Mouse (Mus musculus) CH12.LX (cell line): ENCODE measurements at regions not wholly inside any gene's neighbourhood (a gene's known extent, or its start where the extent isn't known, plus 50 kb on each side); places are given as distances from the start of the nearest gene placed in this dataset.

ENCODE experiments used
- DNase-seq: peaks from one replicate; pipeline ENCODE4 v3.0.0-alpha.2; 2013; ENCODE audit errors: extremely low read depth
- H3K27ac ChIP-seq: 2 replicates; pipeline ENCODE4 v1.5.1; 2012; ENCODE audit warnings: low read depth, mild to moderate bottlenecking, control low read depth, moderate library complexity; ENCODE audit not compliant: insufficient read depth
- H3K27me3 ChIP-seq: replicated peaks from 2 replicates; pipeline ENCODE3; 2012; ENCODE audit warnings: inconsistent platforms
- H3K36me3 ChIP-seq, 2 experiments: replicated peaks in 1 of 2; 2 replicates each; pipeline versions ENCODE3 to v1.6.1; 2012; ENCODE audit warnings: inconsistent platforms in 1 of 2, low read length in 1 of 2, mild to moderate bottlenecking in 1 of 2, mixed read lengths in 1 of 2, moderate library complexity in 1 of 2; ENCODE audit not compliant: control insufficient read depth in 1 of 2, insufficient read depth in 1 of 2
- H3K4me1 ChIP-seq, 2 experiments: 2 replicates each; pipeline ENCODE4 v1.6.1; 2012; ENCODE audit warnings: inconsistent platforms in 1 of 2, moderate library complexity in 1 of 2; ENCODE audit not compliant: insufficient read depth in 2 of 2, control insufficient read depth in 1 of 2
- H3K4me2 ChIP-seq: 2 replicates; pipeline ENCODE4 v1.6.1; 2012; ENCODE audit warnings: low read depth, mild to moderate bottlenecking, control low read depth; ENCODE audit not compliant: poor library complexity, insufficient read depth, severe bottlenecking
- H3K4me3 ChIP-seq, 3 experiments: fragments of 150-350 bp in 1 of 3; sonication (generic) in 1 of 3; replicated peaks in 1 of 3; 2 replicates each; pipeline versions ENCODE3 to v1.5.1; 2011 to 2012; ENCODE audit warnings: low read depth in 2 of 3, low read length in 2 of 3, mild to moderate bottlenecking in 2 of 3, moderate library complexity in 2 of 3, control low read depth in 1 of 3, improper control_type of control experiment in 1 of 3, inconsistent platforms in 1 of 3, mixed read lengths in 1 of 3; ENCODE audit not compliant: poor library complexity in 1 of 3
- H3K79me2 ChIP-seq: replicated peaks from 2 replicates; pipeline ENCODE4 v1.6.1; 2012; ENCODE audit warnings: mild to moderate bottlenecking, moderate library complexity; ENCODE audit not compliant: control insufficient read depth, poor library complexity, insufficient read depth, severe bottlenecking; ENCODE audit errors: extremely low read depth
- H3K9ac ChIP-seq: 2 replicates; pipeline ENCODE4 v1.6.1; 2012; ENCODE audit warnings: low read depth, mild to moderate bottlenecking, control low read depth, moderate library complexity; ENCODE audit not compliant: insufficient read depth
- H3K9me3 ChIP-seq: replicated peaks from 2 replicates; pipeline ENCODE3; 2012; ENCODE audit warnings: low read length, inconsistent platforms, mixed read lengths
- CHD2 ChIP-seq: IDR thresholded peaks from 2 replicates; pipeline ENCODE4 v1.6.1; 2011; ENCODE audit warnings: low read length, improper control_type of control experiment
- E2F4 ChIP-seq: IDR thresholded peaks from 2 replicates; pipeline ENCODE4 v1.6.1; 2011; ENCODE audit warnings: low read depth, low read length, improper control_type of control experiment; ENCODE audit not compliant: insufficient replicate concordance
- EP300 ChIP-seq: IDR thresholded peaks from 2 replicates; pipeline ENCODE4 v1.6.1; 2011; ENCODE audit warnings: low read length, improper control_type of control experiment
- ETS1 ChIP-seq: conservative IDR thresholded peaks from 2 replicates; pipeline ENCODE4 v1.6.1; 2012; ENCODE audit warnings: low read depth, mild to moderate bottlenecking, inconsistent platforms, low read length, improper control_type of control experiment, moderate library complexity
- GABPA ChIP-seq: IDR thresholded peaks from 2 replicates; pipeline ENCODE4 v1.6.1; 2012; ENCODE audit warnings: low read depth, low read length, improper control_type of control experiment, inconsistent platforms; ENCODE audit not compliant: insufficient replicate concordance
- IRF4 ChIP-seq: IDR thresholded peaks from 2 replicates; pipeline ENCODE4 v1.6.1; 2014; ENCODE audit warnings: low read depth, mild to moderate bottlenecking, inconsistent platforms, low read length, improper control_type of control experiment
- JUND ChIP-seq: conservative IDR thresholded peaks from 2 replicates; pipeline ENCODE4 v1.6.1; 2011; ENCODE audit warnings: low read depth, low read length, improper control_type of control experiment
- KAT2A ChIP-seq: IDR thresholded peaks from 2 replicates; pipeline ENCODE4 v1.6.1; 2012; ENCODE audit warnings: low read length, improper control_type of control experiment, inconsistent platforms; ENCODE audit not compliant: insufficient replicate concordance
- MAFK ChIP-seq: IDR thresholded peaks from 2 replicates; pipeline ENCODE4 v1.6.1; 2011; ENCODE audit warnings: low read length, improper control_type of control experiment; ENCODE audit not compliant: insufficient replicate concordance
- MAZ ChIP-seq: IDR thresholded peaks from 2 replicates; pipeline ENCODE4 v1.6.1; 2012; ENCODE audit warnings: low read depth, mild to moderate bottlenecking, inconsistent platforms, low read length, improper control_type of control experiment, moderate library complexity
- MEF2A ChIP-seq: IDR thresholded peaks from 2 replicates; pipeline ENCODE4 v1.6.1; 2014; ENCODE audit warnings: low read depth, mild to moderate bottlenecking, inconsistent platforms, low read length, improper control_type of control experiment, borderline replicate concordance
- MXI1 ChIP-seq: IDR thresholded peaks from 2 replicates; pipeline ENCODE4 v1.6.1; 2011; ENCODE audit warnings: mild to moderate bottlenecking, low read depth, low read length, improper control_type of control experiment
- NELFE ChIP-seq: IDR thresholded peaks from 2 replicates; pipeline ENCODE4 v1.6.1; 2011; ENCODE audit warnings: low read depth, low read length, improper control_type of control experiment
- PAX5 ChIP-seq: IDR thresholded peaks from 2 replicates; pipeline ENCODE4 v1.6.1; 2012; ENCODE audit warnings: low read length, inconsistent platforms, mixed read lengths
- POLR2A ChIP-seq: IDR thresholded peaks from 2 replicates; pipeline ENCODE4 v1.6.1; 2011; ENCODE audit warnings: low read depth, mild to moderate bottlenecking, improper control_type of control experiment, low read length
- POLR2AphosphoS2 ChIP-seq: IDR thresholded peaks from 2 replicates; pipeline ENCODE4 v1.6.1; 2011; ENCODE audit warnings: low read depth, low read length, improper control_type of control experiment
- RAD21 ChIP-seq: IDR thresholded peaks from 2 replicates; pipeline ENCODE4 v1.6.1; 2011; ENCODE audit warnings: low read depth, mild to moderate bottlenecking, low read length, improper control_type of control experiment, moderate library complexity
- SIN3A ChIP-seq: IDR thresholded peaks from 2 replicates; pipeline ENCODE4 v1.6.1; 2012; ENCODE audit warnings: low read length, improper control_type of control experiment, inconsistent platforms
- ZNF384 ChIP-seq: IDR thresholded peaks from 2 replicates; pipeline ENCODE4 v1.6.1; 2012; ENCODE audit warnings: low read depth, low read length, improper control_type of control experiment, inconsistent platforms
- dilution Hi-C: fragments of 300-500 bp; cut with MboI; formaldehyde crosslinking; loops from 2 replicates; pipeline ENCODE4 v1.14.3; 2020; ENCODE audit warnings: low sequenced_read_pairs; ENCODE audit not compliant: extremely low pct_unique_long_range_greater_than_20kb, extremely low pct_ligation_motif_present
- in situ Hi-C: fragments of 300-500 bp; cut with MboI; formaldehyde crosslinking; loops from 3 replicates; pipeline ENCODE4 v1.14.3; 2019; ENCODE audit warnings: low sequenced_read_pairs, low pct_ligation_motif_present, low pct_unique_long_range_greater_than_20kb, mixed read lengths

GRCm38 (mm10) chr8:128155604-128156003, 202.8 kb upstream of the Nrp1 start:
- H3K27me3 ChIP-seq, result no peaks in the 10 kb centered on the region
- no peaks in the 10 kb centered on the region for H3K79me2 ChIP-seq
- TF ChIP-seq MXI1 (no peak), MAFK (peak; percentile 87)
- dilution Hi-C loops, result no loop called here
- no peak overlapping the region for H3K9ac ChIP-seq
- no peak overlapping the region for H3K4me3 ChIP-seq
- H3K4me1 ChIP-seq, result no peaks in the 10 kb centered on the region
- in situ Hi-C loops, result no loop called here
- no peak overlapping the region for H3K27ac ChIP-seq
- no peak for DNase-seq
- no peaks in the 10 kb centered on the region for H3K36me3 ChIP-seq
- no peaks in the 10 kb centered on the region for H3K9me3 ChIP-seq
- H3K4me2 ChIP-seq, result no peak overlapping the region

- dilution Hi-C loops (no loop called here), in situ Hi-C loops (no loop called here)
- Histone ChIP-seq H3K27me3 (no peaks in the 10 kb centered on the region), H3K36me3 (no peaks in the 10 kb centered on the region), H3K27ac (no peak overlapping the region), H3K79me2 (no peaks in the 10 kb centered on the region), H3K4me3 (no peak overlapping the region), H3K4me1 (no peaks in the 10 kb centered on the region), H3K9me3 (no peaks in the 10 kb centered on the region), H3K4me2 (no peak overlapping the region), H3K9ac (no peak overlapping the region)
- TF ChIP-seq IRF4 (no peak), CHD2 (no peak), RAD21 (no peak), EP300 (no peak), MEF2A (no peak), JUND (no peak), NELFE (no peak), GABPA (no peak), E2F4 (no peak), POLR2AphosphoS2 (no peak), ETS1 (no peak), KAT2A (no peak), ZNF384 (no peak), MAFK (no peak), PAX5 (no peak), MAZ (no peak), POLR2A (no peak), SIN3A (no peak)
- no peak for DNase-seq
Observed at GRCm38 (mm10) chr8:128156221-128156620, 202.2 kb upstream of the Nrp1 start.
